Mouse (Mus musculus): ENCODE results near the gene Alyref2.

The Alyref2 gene

DNA sequence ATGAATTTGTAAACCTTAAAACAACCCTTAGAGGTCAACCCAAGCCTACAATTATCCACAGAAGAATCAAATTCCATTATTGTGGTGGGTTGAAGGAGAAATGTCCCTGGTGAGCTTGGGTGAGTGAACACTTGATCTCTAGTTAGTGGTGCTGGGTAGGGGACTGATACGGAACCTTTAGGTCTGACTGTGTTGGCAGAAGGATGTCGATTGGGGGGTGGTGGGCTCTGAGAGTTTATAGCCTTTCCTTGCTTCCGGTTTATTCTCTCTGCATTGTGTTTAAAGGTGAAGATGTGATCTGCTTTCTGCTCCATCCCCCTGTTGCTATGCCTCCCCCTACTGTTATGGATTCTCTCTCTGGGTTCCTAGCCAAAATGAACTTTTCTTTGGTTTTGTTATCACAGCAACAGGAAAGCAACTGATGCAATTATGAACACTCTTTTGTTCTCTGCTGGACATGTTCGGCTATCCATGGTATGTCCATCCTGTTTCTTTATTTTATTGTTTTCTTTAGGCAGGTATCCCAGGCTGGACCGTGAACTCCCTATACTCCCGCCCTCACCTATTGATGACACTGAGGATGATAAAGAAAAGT lies 2.2 kb upstream of the Alyref2 start:
- DNase-seq (ENCODE audit: extremely low spot score, low spot score): no peak

DNA sequence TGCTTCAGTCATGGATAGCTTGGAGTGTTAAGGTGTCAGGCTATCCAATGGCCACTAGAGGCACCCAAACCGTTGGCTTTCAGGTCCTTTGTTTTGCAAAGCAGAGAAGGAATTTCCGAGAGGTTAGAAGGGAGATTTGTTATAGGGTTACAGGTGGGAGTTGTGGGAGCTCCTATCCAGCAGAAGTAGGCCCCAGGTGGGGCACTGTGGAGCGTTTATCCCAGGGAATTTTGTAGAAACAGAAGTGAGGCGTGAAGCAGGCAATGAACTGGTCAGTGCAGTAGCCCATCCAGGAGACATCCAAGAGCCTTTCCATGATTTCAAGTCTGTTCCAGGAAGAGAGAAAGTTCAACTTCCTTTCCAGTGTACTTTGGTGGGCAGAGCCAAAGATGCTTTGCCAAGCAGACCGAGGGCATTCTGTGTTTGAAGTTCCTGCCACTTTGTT lies 1.6 kb upstream of the Alyref2 start:
- peak; percentile 55 for DNase-seq (ENCODE audit: extremely low spot score, low spot score)

DNA sequence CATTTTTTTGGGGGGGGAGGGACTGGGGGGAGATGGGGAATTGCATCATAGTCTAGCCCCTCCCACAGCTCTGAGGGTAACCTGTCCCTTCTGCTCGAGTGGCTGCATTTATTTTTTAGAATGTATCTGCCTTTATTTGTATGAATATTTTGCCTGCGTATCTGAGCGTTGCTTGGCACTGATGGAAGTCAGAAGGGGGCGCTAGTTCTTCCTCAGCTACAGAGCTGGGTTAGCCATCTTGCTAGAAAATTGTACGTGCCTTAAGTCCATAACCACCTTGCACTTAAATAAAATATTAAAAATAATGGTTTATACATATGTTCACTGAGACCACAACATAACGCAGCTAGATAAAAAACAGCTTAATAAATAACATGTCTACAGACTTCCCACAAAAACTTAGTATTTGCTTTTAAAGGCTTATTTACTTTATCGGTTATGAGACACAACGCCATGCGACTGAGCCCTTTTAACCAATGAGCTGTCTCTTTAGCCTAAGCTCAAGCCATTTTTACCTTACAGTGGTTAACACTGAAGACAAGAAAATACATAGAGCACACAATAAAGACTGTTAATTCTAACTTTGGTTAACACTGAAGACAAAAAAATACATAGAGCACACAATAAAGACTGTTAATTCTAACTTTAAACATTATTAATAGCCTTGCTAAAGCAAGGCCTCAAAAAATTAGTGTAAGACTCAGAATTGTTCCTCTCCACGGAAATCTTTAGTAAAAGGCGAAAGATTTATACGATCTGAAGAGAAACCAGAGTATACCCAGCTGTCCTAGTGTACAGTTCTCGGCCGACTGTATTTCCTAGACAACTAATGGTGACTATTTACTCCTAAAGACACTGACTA lies 659 bp upstream of the Alyref2 start:
- peak; percentile 61 for DNase-seq (ENCODE audit: extremely low spot score, low spot score)

DNA sequence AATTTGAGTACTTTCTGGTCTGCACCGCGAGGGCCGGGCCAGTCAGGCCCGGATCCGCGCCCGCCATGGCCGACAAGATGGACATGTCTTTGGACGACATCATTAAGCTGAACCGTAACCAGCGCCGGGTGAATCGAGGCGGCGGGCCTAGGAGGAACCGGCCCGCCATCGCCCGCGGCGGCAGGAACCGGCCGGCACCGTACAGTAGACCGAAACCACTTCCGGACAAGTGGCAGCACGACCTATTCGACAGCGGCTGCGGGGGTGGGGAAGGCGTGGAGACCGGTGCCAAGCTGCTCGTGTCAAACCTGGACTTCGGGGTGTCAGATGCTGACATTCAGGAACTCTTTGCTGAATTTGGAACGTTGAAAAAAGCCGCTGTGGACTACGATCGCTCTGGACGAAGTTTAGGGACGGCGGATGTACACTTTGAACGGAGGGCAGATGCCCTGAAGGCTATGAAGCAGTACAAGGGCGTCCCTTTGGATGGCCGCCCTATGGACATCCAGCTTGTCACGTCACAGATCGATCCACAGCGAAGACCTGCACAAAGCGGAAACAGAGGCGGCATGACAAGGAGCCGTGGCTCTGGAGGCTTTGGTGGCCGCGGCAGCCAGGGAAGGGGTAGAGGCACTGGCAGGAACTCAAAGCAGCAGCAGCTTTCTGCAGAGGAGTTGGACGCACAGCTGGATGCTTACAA lies 464 bp downstream of the Alyref2 start:
- peak; percentile 95 for DNase-seq (ENCODE audit: extremely low spot score, low spot score)

DNA sequence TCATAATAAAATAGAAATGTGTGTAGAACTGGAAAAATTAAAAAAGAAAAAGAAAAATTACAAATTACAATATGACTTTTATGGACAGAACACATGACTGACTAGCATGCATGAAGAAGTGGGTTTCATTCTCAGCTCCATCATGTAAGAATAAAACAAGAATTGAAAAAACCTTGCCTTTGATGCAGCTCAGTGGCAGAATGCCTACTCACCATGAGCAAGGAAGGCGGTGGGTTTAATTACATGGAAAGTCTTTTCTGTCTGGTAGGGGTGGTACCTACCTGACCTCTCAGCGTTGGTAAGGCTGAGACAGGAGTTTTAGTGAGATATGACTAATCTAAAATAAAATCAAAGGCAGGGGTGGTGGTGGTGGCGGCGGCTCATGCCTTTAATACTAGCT lies 1.3 kb downstream of the Alyref2 start:
- DNase-seq (ENCODE audit: extremely low spot score, low spot score): no peak

DNA sequence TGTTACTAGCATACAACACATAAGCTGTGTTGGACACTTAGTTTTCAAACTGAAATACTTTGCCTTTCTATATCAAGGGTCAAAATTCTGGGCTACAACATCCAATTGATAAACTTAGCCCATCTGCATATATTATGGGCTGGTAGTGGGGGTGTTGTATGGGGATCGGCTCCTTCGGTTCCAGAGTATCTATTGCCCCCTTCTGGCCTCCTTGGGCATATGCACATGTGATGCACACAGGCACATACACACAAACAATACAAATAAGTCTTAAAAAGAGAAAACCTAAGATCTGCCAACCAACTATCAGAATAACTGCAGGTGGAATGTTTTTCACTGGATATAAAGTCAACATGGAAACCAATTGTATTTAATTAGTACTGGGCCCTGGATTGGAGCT lies 10.0 kb downstream of the Alyref2 start:
- no peak for DNase-seq (ENCODE audit: extremely low spot score, low spot score)

DNA sequence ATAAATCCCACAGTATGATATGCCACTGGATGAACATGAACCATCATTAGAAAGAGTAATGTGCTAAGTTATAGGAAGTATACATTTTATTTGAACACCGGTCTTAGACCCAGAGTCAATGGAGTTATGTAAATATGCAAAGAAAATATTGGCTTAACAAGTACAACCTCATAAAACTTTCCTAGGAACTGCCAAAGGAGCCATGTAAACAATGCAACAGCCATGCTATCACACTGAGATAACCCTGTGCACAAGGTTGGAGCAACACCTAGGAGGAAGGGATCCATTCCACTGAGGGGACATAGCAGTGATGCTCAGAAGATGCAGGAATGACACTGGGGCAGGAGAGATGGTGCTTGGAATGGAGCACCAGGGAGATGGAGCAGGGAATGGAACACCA lies 10.5 kb downstream of the Alyref2 start:
- no peak for DNase-seq (ENCODE audit: extremely low spot score, low spot score)

DNA sequence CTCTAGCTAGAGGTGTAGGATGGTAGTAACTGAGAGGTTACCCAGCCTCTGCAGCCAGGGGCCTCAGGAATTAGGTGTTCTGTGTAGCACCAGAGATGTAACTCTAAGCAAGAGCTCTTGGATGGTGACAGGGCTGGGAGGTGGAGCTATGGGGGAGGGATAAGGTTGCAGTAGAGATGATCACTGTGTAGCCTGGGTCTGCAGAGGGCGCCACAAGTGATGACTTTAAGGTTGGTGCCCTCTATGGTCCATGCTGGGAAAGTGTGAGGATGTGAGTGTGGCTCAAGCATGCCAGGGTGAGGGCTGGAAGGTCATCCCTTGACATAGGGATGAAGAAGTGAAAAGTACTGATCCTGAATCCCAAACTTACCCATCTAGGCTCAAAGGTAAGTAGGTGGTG lies 11.8 kb downstream of the Alyref2 start:
- no peak for DNase-seq (ENCODE audit: extremely low spot score, low spot score)

DNA sequence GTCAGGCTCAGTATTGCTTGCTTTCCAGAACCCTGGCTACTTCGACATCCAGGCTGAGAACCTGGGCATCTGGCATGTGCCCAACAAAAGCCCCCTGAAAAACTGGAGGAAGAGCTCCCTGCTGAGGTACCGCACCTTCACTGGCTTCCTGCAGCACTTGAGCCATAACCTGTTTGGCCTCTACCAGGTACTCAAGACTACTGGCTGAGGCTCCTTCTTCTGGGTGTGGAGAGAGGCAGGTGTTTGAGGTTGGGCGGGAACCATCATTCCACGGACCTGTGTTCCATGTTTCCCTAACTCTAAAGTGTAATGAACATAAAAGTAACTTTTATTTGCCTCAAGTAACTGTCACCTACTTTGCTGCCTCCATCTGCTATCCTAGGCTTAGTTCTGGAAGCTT lies 12.3 kb downstream of the Alyref2 start:
- DNase-seq (ENCODE audit: extremely low spot score, low spot score): no peak

DNA sequence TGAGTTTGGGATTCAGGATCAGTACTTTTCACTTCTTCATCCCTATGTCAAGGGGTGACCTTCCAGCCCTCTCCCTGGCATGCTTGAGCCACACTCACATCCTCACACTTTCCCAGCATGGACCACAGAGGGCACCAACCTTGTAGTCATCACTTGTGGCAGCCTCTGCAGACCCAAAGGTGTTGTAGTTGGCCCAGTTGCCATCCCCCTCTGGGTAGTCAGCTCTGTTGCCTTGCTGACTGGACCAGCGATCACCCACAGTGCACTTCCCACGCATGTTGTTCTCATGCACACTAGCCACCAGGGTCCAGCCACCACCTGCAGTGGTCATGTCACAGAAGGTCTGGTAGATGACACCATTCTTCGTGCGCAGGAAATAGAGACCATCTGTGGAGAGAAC lies 28.1 kb downstream of the Alyref2 start:
- DNase-seq (ENCODE audit: extremely low spot score, low spot score): no peak

DNA sequence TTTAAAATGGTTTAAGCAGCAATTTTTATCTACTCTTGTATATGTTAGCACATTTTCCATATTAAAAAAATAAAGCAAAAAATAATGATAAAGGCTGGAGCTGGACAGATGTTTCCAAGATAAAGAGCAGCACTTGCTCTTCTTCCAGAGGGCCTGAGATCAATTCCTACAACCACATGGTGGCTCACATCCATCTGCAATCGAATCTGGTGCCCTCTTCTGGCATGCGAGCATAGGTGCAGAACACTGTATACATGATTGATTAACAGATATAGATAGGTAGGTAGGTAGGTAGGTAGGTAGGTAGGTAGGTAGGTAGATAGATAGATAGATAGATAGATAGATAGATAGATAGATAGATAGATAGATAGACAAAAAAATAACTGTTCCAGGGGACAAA lies 29.6 kb downstream of the Alyref2 start:
- no peak for DNase-seq (ENCODE audit: extremely low spot score, low spot score)

DNA sequence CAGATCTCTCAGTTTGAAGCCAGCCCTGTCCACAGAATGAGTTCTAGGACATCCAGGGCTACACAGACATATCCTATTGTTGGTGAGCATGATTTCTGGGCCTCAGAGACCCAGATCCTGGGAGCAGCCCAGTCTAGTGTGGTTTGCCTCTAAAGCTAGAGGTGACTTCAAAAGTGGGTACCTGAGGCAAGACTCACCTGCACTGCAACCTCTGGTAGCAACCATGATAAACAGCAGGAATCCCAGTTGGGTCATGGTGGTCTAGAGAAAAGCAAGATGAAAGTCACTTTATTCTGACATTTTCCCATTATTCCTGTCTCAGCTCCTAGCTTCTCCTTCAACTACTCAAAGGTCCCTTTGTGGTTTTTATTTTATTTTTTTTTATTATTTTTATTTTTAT lies 31.3 kb downstream of the Alyref2 start:
- no peak for DNase-seq (ENCODE audit: extremely low spot score, low spot score)

DNA sequence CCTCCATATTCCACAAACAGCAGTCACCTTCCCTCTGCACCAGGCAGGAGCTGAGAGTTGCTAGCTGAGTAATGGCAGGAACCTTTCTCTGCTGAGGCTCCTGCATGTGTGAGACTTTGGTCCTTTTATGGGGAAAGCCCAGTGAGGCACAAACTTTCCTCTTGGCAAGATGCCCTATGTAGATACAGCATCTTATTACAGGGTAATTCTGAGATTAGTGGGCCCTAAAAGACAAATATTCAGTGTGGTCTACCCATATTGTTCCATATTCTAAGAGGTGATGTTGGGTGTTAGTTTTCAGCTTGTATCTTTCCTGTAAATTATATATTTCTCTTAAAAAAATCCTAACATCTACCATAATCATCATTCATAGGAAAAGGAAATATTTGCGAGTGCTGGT lies 31.9 kb downstream of the Alyref2 start, which contains the start of gene Itln1:
TSS of gene Itln1 (minus strand) at position 101 of the 400 bp plus-strand sequence.
- DNase-seq (ENCODE audit: extremely low spot score, low spot score): no peak

DNA sequence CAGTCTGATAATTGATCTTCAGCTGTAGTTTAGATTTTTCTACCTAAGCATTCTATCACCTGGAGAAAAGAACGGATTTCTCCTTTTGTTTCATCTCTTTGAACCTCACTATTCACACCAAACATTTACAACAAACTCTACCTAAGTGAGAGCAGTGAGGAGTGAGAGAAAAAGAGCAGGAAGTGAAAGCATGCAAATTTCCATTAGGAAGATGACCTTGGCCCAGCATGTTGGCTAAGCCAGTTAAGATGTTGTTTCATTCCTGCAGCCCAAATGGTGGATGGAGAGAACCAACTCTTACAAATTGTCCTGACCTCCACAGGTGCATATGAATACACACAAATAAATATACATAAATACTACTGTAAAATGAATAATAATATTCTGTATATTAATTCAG lies 37.4 kb downstream of the Alyref2 start:
- no peak for DNase-seq (ENCODE audit: extremely low spot score, low spot score)

DNA sequence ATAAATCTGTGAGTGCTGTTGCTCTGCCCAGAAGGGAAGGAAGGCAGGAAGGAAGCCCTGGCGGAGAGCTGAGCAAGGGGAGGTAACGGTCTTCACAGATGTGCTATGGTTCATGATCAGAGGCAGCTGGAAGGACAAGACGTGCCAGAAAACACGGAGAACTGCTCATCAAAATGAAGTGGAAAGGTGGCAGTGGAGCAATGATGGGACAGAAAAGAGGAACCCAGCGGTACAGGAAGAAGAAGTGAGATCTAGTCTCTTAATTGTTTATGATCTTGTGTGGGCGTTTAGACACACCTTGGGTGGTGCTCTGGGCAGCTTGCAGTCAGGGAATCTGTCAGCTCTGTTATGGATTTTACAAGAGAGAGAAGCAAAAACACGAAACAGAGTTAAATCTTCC lies 48.0 kb downstream of the Alyref2 start:
- DNase-seq (ENCODE audit: extremely low spot score, low spot score): no peak

DNA sequence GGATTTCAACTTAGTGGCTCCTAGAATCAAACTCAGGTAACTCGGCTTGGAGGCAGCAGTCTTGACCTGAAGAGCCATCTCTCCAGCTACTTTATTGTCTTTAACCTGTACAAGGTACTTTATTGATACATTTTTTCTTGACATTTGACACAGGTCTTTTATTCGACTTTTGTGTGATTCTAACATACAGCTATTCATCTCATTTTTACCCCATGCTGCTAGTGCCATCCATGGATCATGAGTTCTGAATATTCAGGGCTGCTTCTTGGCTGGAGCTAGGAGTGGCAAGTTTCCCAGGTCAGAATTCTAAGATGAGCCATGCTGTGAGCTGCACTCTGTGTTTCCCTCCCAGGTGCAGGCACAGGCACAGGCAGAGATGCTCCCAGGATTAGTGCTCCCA lies 49.0 kb downstream of the Alyref2 start:
- no peak for DNase-seq (ENCODE audit: extremely low spot score, low spot score)

DNA sequence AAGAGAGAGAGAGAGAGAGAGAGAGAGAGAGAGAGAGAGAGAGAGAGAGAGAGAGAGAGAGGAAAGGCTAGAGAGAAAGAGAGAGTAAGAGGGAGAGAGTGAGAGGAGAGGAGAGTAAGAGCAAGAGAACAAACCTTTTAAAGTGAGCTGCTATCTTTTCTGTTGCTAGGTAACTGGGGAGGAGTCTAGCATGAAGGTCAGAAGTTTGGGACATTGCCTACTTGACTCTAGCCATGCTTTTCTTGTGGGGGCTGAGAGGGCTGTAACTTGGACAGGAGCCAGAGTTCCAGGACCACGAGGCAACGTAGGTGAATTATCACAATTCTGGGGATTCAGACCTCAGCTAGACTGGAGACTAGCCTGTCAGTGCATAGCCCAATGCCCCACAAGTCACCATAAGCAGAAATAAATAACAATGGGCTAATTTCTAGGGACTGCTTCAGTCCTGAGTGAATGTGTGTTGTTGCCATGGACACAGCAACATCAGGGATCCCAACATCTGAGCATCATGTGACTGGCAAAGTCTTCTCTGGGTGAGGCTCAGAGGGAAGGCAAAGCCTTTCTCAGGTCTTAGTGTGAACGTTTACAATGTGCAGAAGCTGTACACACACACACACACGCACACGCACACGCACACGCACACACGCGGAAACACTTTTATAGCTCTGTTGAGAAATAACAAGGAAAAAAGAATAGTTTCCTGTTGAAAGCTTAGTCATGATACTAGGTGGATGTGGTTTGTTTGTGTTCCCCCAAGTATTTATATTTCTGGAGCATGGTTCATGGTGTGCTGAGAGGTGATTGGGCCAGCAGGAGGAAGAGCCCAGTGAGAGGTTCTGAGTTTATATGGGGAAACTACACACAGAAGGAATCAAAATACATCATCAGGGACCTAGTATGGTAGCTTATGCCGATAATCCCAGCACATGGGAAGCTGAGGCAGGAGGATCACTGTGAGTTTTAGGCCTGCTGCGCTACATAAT lies 50.4 kb downstream of the Alyref2 start:
- DNase-seq (ENCODE audit: extremely low spot score, low spot score): no peak

Measured in neural tube, embryonic 10.5 days (tissue).